Mouse (Mus musculus) frontal cortex, postnatal 25 days (tissue): ENCODE results near the gene Il2ra.

Experiments used
- DNase-seq, 2 experiments: peaks; one replicate each; pipeline ENCODE4 v3.0.0; 2022; ENCODE audit warnings: low spot score in 2 of 2

The Il2ra gene

GRCm38 (mm10) chr2:11653330-11653729, 10.7 kb downstream of the Il2ra start:
- no peak for DNase-seq

GRCm38 (mm10) chr2:11653780-11654179, 11.2 kb downstream of the Il2ra start:
- DNase-seq, result no peak

- DNase-seq, result no peak
Observed at GRCm38 (mm10) chr2:11654990-11655931, 12.7 kb downstream of the Il2ra start.

GRCm38 (mm10) chr2:11657581-11657980, 15.0 kb downstream of the Il2ra start:
- DNase-seq, result no peak

GRCm38 (mm10) chr2:11659263-11659662, 16.7 kb downstream of the Il2ra start:
- no peak for DNase-seq

DNA sequence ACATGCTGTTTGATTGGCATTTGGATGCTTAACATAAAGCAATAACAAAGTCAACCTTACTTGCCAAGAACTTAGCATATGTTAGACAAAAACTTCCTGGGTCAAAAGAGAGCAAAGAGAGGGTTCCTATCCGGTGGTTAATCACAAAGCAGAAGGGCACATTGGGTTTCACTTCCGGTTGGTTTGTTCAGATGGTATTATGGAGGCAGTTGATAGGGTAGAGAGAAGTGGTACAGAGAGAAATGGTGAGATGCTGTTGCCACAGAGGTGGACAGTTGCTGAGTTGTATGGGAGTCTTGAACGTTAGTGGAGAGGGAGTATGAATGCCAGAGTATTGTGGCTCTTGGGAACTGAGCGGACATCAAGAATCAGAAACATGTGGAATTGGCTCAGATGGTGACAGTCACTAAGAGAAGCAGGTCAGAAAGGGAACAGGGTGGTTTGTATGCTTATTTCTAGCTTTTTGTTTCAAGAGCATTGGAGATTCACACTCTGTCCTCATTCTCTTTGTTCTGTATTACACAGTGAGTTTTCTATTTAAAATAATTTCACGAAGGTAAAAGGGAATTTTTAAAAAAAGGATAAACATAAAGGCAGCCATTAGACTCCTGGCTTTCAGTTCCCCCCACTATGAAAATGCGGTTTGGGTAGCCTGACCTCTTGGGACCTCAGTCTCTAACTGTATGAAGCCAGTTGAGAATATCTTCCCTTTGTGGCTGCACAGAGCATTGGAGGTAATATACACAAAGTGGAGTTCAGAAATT, 19.7 kb downstream of the Il2ra start:
- DNase-seq, result no peak

DNA sequence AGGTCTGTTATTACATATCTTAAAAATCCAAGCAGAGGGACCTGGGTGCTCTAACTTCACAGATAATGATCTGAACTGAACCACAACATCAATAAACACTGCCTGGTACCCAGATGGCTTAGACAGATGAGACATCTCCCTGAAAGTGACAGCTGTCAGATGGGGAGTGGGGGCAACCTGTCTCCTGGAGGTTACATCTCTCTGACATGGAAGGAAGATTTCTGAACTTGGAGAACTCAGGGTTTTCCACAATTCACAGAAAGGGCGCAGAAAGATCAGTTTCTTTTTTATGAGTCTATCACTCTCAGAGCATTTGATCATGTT, 20.3 kb downstream of the Il2ra start:
- DNase-seq, result no peak

DNA sequence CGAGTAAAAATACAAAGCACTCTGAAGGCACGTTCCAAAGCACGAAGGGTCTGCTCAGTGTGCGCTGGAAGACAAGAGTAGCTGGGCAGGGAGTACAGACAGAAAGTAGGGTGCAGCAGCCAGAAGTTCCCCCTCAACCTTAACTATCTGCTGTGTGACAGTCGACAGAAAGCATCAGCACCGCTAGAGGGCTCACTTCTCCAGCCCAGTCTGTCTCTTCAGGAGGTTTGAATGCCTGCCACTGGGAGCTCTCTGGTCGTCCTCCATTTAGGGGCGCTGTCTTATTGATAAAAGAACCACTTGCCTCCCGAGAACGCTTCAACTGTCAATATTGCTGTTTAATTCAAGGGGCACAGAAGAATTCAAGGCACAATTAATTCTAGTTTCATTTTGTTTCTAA, 21.4 kb downstream of the Il2ra start:
- DNase-seq, result peak; percentile 70 to 79

- DNase-seq, result peak in 1 of 2 experiments; percentile 20
Observed at GRCm38 (mm10) chr2:11664367-11664766, 21.8 kb downstream of the Il2ra start.

DNA sequence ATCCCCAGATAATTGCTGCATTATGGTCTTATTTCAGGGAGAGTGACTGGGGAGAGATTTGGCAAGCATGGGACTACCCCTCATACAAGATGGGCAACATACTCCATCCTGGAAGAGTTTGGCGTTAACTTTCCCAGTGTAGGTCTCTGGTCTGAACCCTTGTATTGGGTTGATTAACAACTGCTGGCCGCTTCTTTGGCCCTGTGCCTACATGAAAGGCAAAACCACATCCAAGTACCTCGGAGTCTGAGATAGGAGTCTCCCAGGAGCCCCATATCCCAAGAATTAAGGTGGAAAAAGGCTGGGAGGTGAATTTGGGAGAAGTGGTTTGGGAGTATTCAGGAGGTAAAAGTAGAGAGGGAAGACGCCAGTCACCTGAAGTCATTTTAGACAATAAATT, 22.2 kb downstream of the Il2ra start:
- no peak for DNase-seq

GRCm38 (mm10) chr2:11665326-11665725, 22.7 kb downstream of the Il2ra start:
- no peak for DNase-seq

DNA sequence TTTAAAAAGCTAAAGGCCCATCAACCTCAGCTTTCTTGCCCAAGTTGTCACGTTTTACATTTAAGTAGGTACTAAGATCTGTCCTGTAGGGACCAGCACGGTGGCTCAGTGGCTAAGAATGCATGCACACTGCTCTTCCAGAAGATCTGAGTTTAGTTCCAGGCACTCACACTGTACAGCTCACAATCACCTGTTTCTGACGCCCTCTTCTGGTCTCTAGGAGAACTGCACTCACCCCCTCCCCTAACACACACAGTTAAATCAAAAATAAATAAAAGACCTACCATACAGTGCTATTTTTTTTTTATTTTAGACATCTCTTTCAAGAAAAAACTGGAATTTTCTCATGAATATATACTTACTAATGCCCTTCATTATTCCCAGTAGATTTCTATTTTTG, 29.5 kb downstream of the Il2ra start:
- DNase-seq, result no peak

- no peak for DNase-seq
Observed at GRCm38 (mm10) chr2:11679626-11680025, 37.0 kb downstream of the Il2ra start.

DNA sequence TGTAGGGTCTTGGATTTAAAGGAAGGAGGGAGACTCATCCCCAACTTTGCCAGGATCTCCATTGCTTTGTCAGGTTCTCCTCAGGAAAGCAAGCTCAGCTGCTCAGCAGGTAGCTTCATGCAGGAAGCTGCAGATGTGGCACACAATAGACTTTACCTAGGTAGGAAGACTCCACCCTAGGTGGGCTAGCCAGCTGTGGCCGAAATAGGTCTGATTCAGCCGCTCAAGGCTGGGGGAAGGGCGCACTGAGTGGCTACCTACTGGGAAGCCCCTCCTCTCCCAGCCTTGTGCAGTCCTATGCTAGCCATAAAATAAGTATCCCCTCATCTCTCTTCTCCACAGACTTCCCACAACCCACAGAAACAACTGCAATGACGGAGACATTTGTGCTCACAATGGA, 40.1 kb downstream of the Il2ra start:
- DNase-seq, result no peak

- no peak for DNase-seq
Observed at GRCm38 (mm10) chr2:11686512-11686911, 43.9 kb downstream of the Il2ra start.

- DNase-seq, result no peak
Observed at GRCm38 (mm10) chr2:11687436-11687835, 44.8 kb downstream of the Il2ra start.

DNA sequence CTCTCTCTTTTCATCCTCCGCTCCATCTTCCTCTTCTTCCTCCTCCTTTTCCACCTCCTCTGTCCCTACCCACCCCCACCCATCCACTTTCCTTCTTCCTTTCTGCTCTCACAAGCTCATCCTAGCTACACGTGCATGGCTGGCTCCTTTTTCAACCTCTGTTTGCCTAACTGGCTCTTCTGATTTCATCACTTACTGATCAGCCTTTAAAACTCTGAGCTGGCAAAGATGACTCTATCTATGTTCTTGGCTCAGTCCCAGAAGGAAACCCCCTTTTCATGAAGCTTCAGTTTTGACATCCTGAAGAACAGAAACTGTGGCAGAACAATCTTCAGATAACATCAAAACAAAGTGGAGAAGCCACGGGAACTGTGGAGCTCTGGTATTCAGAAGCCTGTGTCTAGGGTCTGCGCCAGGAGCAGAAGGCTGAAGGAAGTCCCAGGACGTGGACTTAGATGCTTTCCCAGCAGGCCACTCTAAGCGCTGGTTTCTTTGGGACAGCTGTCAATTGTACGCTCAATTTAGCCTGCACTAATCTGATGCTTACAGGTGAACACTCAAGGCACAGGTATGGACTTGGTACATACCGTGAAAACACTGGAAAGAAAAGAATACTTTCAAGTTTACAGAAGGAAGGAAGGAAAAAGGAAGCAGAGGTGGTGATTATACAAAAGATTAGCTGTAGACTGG, 47.7 kb downstream of the Il2ra start:
- no peak for DNase-seq

- no peak for DNase-seq
Observed at GRCm38 (mm10) chr2:11693352-11693751, 50.7 kb downstream of the Il2ra start.

GRCm38 (mm10) chr2:11694104-11694503, 51.5 kb downstream of the Il2ra start:
- no peak for DNase-seq

DNA sequence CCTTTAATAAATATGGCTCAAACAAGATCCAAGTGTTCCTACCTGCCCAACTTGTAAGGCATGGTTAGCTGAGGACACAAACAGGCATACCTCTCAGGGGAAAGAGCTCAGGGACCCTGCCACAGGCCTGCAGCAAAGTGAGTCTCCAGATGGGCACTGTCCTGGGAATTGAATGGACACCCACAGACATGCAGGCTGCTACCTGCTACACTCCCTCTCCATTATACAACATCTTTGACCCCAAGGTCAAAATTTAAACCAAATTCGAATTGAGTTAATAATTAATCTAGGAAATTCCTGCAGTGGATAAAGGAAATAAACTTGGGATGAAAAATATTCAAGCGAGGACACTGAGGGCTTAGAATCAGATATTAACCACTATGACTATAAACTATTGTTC, 53.3 kb downstream of the Il2ra start:
- DNase-seq, result no peak

- no peak for DNase-seq
Observed at GRCm38 (mm10) chr2:11698994-11699393, 56.4 kb downstream of the Il2ra start.

GRCm38 (mm10) chr2:11699905-11700304, 57.3 kb downstream of the Il2ra start:
- DNase-seq, result no peak
